Mouse (Mus musculus) cerebellum, postnatal 14 days (tissue): ENCODE measurements around the gene Fbxw7.
"Not testable (repeated sequence)": the region's sequence is repeated elsewhere in the genome, so short reads cannot be mapped to it uniquely, and the experiment has no call there.

Source experiments
- DNase-seq, 2 experiments: peaks; one replicate each; pipeline ENCODE4 v3.0.0; 2021; ENCODE audit warnings: mixed read lengths in 2 of 2

Fbxw7 gene

DNA sequence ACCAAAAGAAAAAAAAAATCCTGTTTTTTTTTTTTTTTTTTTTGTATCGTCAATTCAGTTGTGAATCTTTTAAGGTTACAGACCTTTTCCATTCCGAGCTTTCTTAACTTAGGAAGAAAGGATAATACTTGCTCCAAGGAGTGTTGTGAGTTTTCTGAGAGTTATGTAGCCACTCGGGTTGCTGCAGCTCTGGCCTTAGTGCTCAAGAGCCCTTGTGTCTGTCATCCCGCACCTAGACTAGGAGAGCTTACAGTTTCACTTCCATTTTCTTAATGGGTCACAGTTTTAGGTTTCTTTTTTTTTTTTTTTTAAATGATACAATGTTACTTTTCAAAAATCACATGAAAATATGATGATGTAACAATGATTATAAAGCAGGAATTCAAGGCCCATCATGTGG, 12.5 kb downstream of the Fbxw7 start:
- no peak for DNase-seq

DNA sequence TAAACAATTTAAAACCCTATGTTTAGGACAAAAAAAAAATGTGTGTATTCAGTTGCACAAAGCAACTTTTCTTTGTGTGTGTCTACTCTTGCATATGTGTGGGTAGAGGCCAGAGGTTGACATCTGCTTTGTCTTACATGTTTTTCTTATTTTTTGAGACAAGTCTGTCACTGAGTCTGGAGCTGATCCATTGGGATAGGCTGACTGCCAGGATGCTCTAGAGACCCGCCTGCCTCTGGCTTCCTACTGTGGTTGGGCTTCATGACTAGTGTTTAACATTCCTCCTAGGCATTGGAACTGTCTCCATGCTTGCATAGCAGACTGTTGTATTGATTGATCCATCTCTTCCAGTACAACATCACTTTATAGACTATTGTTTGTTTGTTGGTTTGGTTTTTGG, 14.3 kb downstream of the Fbxw7 start:
- DNase-seq, result no peak

GRCm38 (mm10) chr3:84836029-84836428, 21.0 kb downstream of the Fbxw7 start:
- DNase-seq, result no peak

GRCm38 (mm10) chr3:84837984-84838383, 22.9 kb downstream of the Fbxw7 start:
- DNase-seq, result no peak

DNA sequence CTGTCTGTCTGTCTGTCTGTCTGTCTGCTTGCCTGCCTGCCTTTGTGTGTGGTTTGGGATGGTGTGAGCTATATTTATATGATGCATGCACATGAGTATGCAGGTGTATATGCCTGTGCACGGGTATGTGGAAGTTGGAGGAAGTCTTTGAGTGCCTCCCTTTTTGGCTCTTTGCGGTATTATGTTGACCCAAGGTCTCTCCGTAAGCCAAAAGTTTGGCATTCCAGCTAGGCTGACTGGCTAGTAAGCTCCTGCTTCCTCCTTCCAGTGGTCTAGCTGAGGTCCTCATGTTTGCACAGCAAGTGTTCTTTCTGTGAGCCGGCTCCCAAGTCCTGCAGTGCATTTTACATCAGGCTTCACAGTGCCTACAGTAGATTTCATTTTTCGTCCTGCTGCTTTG, 24.4 kb downstream of the Fbxw7 start:
- DNase-seq, result no peak

GRCm38 (mm10) chr3:84841271-84841670, 26.2 kb downstream of the Fbxw7 start:
- DNase-seq, result peak; percentile 30 to 53

DNA sequence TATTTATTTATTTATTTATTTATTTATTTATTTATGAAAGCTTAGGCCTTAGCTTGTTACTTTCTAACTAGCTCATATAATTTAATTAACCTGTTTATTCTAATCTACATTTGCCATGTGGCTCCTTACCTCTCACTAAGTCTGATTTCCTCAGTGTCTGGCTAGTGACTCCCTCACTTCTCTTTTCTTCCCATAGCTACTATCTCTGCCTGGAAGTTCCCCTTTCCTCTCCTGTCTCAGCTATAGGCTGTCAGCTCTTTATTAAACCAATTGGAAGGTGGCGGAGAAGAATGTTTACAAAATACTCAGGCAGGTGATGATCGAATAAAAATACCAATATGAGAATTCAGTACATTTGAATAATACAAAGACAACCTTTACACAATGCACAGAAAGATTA, 27.7 kb downstream of the Fbxw7 start:
- DNase-seq, result no peak

DNA sequence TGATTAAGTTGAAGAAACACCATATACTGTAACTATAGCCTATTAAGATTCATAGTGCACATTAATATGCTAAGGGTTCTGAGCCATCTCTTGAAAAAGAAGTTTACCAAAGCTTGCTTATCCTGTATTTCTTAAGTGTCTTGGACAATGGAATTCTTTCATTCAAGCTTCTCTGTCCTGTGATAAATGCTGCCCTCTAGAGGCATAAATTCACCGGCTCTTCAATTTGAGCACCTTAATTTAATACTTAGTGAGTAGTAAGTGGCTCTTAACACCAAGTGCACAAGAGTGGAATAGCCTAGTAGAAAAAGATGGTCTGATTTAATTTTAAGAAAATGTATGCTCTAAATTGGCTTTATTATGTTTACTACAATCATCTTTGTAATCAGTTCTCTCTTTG, 28.5 kb downstream of the Fbxw7 start:
- DNase-seq, result peak; percentile 74 to 78

DNA sequence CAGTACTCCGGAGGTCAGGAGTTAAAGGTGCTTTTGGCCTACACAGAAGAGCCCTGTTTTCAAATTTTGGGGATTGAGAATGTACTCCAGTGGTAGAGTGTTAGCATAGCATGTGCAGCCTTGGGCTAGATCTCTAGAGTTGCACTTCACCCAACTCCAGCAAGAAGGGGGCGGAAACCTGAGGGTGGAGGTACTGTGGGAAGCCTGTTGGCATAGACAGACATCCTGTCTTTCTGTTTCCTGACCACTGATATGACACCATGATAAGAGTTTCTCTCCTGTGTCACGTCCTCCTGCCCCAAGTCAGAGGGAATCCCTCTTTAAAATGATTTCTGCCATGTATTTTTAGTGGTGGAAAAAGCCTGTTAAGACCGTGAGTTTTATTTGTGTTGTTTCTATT, 33.7 kb downstream of the Fbxw7 start:
- no peak for DNase-seq

- DNase-seq, result no peak
These were observed 35.4 kb downstream of the Fbxw7 start for GRCm38 (mm10) chr3:84850418-84850817.

- no peak for DNase-seq
These were observed 36.7 kb downstream of the Fbxw7 start for GRCm38 (mm10) chr3:84851801-84852200.

DNA sequence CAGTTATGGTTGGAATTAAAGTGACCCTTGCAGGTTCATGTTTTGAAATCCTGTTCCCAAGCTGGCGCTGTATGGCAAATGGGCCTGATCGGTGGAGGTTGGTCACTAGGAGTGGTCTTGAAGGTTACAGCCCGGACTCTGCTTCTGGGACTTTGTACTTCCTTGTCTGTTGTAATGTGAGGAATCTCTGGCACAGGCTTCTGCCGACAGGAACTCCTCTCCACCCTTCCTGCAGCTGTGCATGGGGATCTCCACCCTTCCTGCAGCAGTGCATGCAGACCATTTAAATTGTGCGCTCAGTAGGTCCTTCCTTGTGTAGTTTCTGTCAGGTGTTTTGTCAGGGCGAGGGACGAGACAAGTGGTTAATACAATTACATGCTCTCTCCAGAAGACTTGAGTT, 37.8 kb downstream of the Fbxw7 start:
- no peak for DNase-seq

DNA sequence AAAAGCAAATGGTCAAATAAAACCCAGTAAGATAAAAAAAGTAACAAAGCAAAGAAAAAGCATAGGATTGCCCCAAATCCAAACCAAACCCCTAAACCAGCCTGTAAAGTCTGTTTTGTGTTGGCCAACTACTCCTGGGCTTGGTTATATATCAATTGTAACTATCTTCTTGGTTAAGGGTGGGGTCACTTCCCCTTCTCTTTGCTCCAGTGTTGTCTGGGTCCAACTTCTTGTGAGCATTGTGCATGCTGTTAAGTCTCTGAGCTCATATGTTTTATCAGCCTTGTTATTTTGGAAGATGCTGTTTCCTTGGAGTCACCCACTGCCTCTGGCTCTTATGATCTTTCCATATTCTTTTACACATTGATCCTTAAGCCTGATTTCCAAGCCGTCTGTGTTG, 39.4 kb downstream of the Fbxw7 start:
- no peak for DNase-seq

DNA sequence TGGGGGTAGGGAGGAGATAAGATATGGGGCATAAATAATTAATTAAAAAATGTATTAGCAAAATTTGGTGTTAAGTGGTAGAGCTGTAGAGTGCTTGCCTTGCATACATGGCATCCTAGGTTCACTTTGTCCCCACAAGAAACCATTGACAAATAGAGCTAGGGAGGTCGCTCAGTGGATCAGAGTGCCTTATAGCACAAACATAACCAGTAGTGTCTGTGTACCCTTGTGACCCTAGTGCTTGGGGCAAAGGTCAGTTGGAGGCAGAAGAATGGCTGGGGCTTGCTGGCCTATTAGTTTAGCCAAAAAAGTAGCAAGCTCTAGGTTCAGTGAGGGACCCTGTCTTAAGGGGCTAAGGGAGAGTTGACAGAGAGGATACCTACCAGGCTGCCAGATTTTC, 45.6 kb downstream of the Fbxw7 start:
- no peak for DNase-seq

GRCm38 (mm10) chr3:84861817-84862216, 46.7 kb downstream of the Fbxw7 start:
- not testable (repeated sequence) for DNase-seq

GRCm38 (mm10) chr3:84865684-84866083, 50.6 kb downstream of the Fbxw7 start:
- no peak for DNase-seq

DNA sequence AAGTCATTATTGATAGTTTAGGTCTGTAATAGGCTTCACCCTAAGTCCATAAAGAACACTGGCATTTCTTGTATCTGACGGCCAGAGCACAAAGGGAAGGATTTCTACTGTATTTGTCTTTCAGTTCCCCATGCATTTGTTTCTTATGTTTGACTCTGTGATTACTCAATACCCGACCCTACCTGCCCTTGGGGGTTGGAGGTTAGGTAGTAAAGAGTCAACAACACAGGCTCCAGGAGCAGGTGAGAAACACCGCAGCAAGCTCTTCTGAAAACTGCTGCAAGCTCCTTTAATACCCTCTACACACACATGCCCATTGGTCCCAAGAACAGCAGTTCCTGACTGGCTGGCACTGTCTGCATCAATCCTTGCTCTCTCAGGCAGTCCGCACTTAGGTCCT, 51.8 kb downstream of the Fbxw7 start:
- no peak for DNase-seq

DNA sequence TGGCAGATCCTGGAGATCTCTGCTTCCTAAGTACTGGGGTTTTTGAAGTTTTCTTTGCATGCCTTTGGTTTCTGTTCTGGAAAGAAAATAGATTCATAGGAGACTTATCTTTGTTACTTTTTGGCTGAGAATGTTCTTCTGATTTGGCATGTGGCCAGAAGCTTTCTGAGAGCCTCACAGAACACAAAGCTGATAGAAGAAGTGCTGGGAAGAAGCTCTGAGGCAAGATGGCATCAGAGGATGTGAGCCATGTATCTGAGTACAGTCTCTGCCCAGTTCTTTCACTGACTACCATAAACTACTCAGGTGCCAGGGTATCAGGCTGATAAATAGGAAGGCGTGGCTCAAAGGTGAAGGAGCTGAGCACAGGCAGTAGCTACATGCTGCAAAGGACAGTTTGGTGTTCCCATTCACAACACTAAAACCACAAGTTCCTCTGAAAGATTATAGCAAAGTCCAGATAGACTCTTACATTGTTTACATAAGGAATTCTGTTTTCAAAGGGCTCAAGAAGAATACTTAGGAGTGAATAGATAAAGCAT, 52.4 kb downstream of the Fbxw7 start:
- DNase-seq, result peak in 1 of 2 experiments; percentile 6

- DNase-seq, result no peak
These were observed 52.9 kb downstream of the Fbxw7 start for GRCm38 (mm10) chr3:84867991-84868390.

GRCm38 (mm10) chr3:84870126-84870525, 55.1 kb downstream of the Fbxw7 start:
- DNase-seq, result no peak

- no peak for DNase-seq
These were observed 60.2 kb downstream of the Fbxw7 start for GRCm38 (mm10) chr3:84875306-84875705.

- no peak for DNase-seq
These were observed 61.1 kb downstream of the Fbxw7 start for GRCm38 (mm10) chr3:84876211-84876610.

GRCm38 (mm10) chr3:84883817-84884483, 68.9 kb downstream of the Fbxw7 start:
- DNase-seq, result no peak

DNA sequence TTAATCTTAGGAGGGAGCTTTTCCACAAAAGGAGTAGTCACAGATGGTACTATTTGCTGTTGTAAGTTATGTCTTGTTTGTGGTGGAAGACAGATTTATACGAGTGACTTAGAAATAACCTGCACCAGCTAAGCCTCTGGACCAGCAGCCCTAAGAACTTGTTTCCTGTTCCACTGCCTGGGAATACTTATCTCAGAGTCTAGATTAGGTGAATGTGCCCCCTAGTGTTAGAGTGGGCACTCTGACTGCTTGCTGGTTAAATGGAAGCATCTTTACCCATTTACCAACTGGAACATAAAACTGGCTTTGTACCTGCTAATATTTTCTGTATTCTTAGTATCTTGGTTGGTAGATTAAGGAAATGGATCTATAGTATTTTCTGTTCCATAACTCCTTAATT, 74.6 kb downstream of the Fbxw7 start:
- DNase-seq, result peak in 1 of 2 experiments; percentile 12

- DNase-seq, result no peak
These were observed 75.9 kb downstream of the Fbxw7 start for GRCm38 (mm10) chr3:84890983-84891382.
